Mouse (Mus musculus) limb, embryonic 14.5 days (tissue): ENCODE data around the gene Tmco5b. TPM values are rescaled to one million over a fixed set of nuclear protein-coding genes. Genes with fewer than 3 reads are reported as not detected.

Experiments
- ATAC-seq: fragments of 200-750 bp; cut with Nextera tagmentation; 2 replicates; pipeline ENCODE4 v1.8.0; 2017; ENCODE audit warnings: low read depth, moderate number of reproducible peaks, moderate TSS enrichment; ENCODE audit not compliant: low FRiP score
- DNase-seq: peaks from one replicate; pipeline ENCODE4 v3.0.0-alpha.2; 2015; ENCODE audit warnings: low spot score
- H3K27ac ChIP-seq: fragments of 300-500 bp; sonication (generic); replicated peaks from 2 replicates; pipeline ENCODE4 v1.5.1; 2014; ENCODE audit warnings: low read depth, mild to moderate bottlenecking, low read length, moderate library complexity, mixed read lengths
- H3K27me3 ChIP-seq: fragments of 300-500 bp; sonication (generic); 2 replicates; pipeline ENCODE4 v1.6.1; 2014; ENCODE audit warnings: low read length, mixed read lengths; ENCODE audit not compliant: control insufficient read depth, insufficient read depth
- H3K36me3 ChIP-seq: fragments of 300-500 bp; sonication (generic); 2 replicates; pipeline ENCODE4 v1.6.1; 2014; ENCODE audit warnings: mild to moderate bottlenecking, low read length, moderate library complexity, mixed read lengths; ENCODE audit not compliant: control insufficient read depth, insufficient read depth
- H3K4me1 ChIP-seq: fragments of 300-500 bp; sonication (generic); 2 replicates; pipeline ENCODE4 v1.6.1; 2014; ENCODE audit warnings: antibody characterized with exemption, low read length, mixed read lengths; ENCODE audit not compliant: control insufficient read depth, insufficient read depth
- H3K4me2 ChIP-seq: fragments of 300-500 bp; sonication (generic); replicated peaks from 2 replicates; pipeline ENCODE4 v1.6.1; 2014; ENCODE audit warnings: low read depth, mild to moderate bottlenecking, low read length, moderate library complexity; ENCODE audit not compliant: severe bottlenecking
- H3K4me3 ChIP-seq: fragments of 300-500 bp; sonication (generic); replicated peaks from 2 replicates; pipeline ENCODE4 v1.5.1; 2014; ENCODE audit warnings: low read length
- H3K9ac ChIP-seq: fragments of 300-500 bp; sonication (generic); 2 replicates; pipeline ENCODE4 v1.6.1; 2014; ENCODE audit warnings: mild to moderate bottlenecking, low read depth, low read length, moderate library complexity; ENCODE audit not compliant: severe bottlenecking
- H3K9me3 ChIP-seq: fragments of 300-500 bp; sonication (generic); 2 replicates; pipeline ENCODE4 v1.6.1; 2016; ENCODE audit warnings: low read length; ENCODE audit not compliant: control insufficient read depth
- POLR2A ChIP-seq: fragments of 200-500 bp; IDR thresholded peaks from 2 replicates; pipeline ENCODE4 v1.8.0; 2012; ENCODE audit warnings: inconsistent platforms, mild to moderate bottlenecking, moderate library complexity, borderline replicate concordance; ENCODE audit not compliant: insufficient read depth, insufficient read length; ENCODE audit errors: extremely low read depth
- WGBS: fragments of 180-500 bp; shearing (Covaris S2); extraction: QIAGEN DNeasy Blood & Tissue Kit; methylation state at CpG from one replicate; pipeline ENCODE4 v1.1.7; 2014; 5-methylcytosine and 5-hydroxymethylcytosine counted together
- polyA plus RNA-seq, 2 experiments: library from polyadenylated mRNA; depleted of rRNA in 1 of 2; stranded (reverse) in 1 of 2; unstranded in 1 of 2; fragments of >200 nt; fragmentation: Nextera tagmentation in 1 of 2; extraction: Ambion mirVana in 1 of 2; gene quantifications; 2 replicates each; pipeline versions ENCODE4 v1.2.1 to v1.2.3; 2012 to 2014

Tmco5b gene
- polyA plus RNA-seq (2012; rRNA removed) (not detected in 2 replicates), polyA plus RNA-seq (2014; fragmentation: Nextera tagmentation; extraction: Ambion mirVana) (not detected in 2 replicates)

DNA sequence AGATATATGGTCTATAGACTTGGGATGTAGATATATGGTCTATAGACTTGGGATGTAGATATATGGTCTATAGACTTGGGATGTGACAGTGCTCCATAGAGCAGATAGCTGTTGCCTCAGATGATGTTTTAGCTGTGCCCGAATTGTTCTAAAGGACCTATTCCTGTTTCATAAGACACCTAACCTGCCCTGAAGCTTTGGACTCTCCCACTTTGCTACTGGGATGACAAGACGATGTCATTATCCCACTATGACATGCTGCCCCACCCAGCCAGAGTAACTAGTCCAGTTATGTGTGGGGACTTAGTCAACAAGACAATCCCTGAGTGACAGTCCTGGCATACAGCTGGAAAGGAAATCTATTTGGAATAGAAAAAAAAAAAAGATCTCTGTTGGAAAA is at the start of gene Tmco5b:
Gene Tmco5b, plus strand, starts transcription at position 301 of the 400 bp plus-strand sequence.
- H3K9me3 ChIP-seq = no peaks in the 10 kb centered on the region
- no peak for TF ChIP-seq POLR2A
- ATAC-seq (no peak), DNase-seq (no peak)
- no peak within 1 kb of the TSS for H3K27ac ChIP-seq
- no peak within 1 kb of the TSS for H3K9ac ChIP-seq
- H3K27me3 ChIP-seq = no peaks in the 10 kb centered on the region
- H3K36me3 ChIP-seq = no peaks in the 10 kb centered on the region
- H3K4me2 ChIP-seq = no peak within 1 kb of the TSS
- no peak within 1 kb of the TSS for H3K4me3 ChIP-seq
- 88% methylated on average over 2 of the region's 2 CpGs for WGBS
- H3K4me1 ChIP-seq = no peaks in the 10 kb centered on the region

DNA sequence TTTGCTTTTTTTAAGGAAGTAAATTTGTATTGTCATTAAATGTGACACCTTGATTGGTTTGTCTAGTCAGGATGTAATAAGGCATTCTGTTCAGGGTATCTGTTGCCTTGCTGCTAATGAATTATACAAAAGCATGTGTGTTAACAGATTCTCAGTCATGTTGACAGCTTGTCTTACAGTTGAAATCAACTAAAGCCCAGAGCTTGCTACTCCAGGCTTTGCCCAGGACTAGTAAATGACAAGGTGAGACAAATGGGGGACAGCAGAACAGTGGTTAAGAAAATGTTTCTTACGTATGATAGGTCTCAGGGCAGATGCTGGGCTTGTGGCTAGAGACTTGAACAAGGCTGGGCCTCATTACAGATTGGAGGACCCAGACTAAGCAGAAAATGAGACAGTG is 48.5 kb upstream of the Tmco5b start:
- H3K27ac ChIP-seq = no peak overlapping the region
- no peaks in the 10 kb centered on the region for H3K27me3 ChIP-seq
- H3K36me3 ChIP-seq = no peaks in the 10 kb centered on the region
- H3K9me3 ChIP-seq = no peaks in the 10 kb centered on the region
- no peak for TF ChIP-seq POLR2A
- H3K4me1 ChIP-seq = no peaks in the 10 kb centered on the region
- 67% methylated on average over 1 of the region's 1 CpGs for WGBS
- H3K9ac ChIP-seq = no peak overlapping the region
- DNase-seq (no peak), ATAC-seq (no peak)
- no peak overlapping the region for H3K4me3 ChIP-seq
- H3K4me2 ChIP-seq = no peak overlapping the region

DNA sequence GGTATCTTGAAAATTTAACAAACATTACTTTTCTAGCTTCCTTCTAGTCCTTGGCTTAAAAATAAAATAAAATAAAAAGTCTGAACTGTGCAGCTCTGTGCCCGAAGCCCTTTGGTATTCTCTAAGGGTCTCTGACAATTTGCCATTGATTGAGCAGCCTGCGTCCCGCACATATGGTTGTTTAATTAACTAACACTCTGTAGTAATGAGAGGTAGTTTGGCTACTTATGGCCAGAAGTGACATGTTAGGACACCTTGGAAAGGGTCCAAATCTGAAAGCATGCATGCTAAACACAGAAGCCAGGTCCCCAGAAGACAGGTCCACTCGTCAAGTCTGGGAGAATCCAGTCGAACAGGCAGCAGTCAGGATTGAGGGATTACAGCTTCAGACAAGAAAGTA is 46.7 kb upstream of the Tmco5b start:
- TF ChIP-seq POLR2A = no peak
- no peak for DNase-seq
- Histone ChIP-seq H3K27me3 (no peaks in the 10 kb centered on the region), H3K4me1 (no peaks in the 10 kb centered on the region), H3K4me3 (no peak overlapping the region), H3K9me3 (no peaks in the 10 kb centered on the region), H3K9ac (no peak overlapping the region), H3K27ac (no peak overlapping the region), H3K4me2 (no peak overlapping the region), H3K36me3 (no peaks in the 10 kb centered on the region)
- WGBS = 26% methylated on average over 5 of the region's 5 CpGs
- ATAC-seq = no peak

GRCm38 (mm10) chr2:113302349-113303239 is 17.1 kb downstream of the Tmco5b start:
- Histone ChIP-seq H3K27ac (no peak overlapping the region), H3K4me1 (no peaks in the 10 kb centered on the region), H3K4me3 (no peak overlapping the region), H3K4me2 (no peak overlapping the region), H3K9me3 (no peaks in the 10 kb centered on the region), H3K36me3 (no peaks in the 10 kb centered on the region), H3K27me3 (no peaks in the 10 kb centered on the region), H3K9ac (no peak overlapping the region)
- no peak for TF ChIP-seq POLR2A
- WGBS = 40% methylated on average over 18 of the region's 18 CpGs
- ATAC-seq = no peak
- peak; percentile 61 for DNase-seq

DNA sequence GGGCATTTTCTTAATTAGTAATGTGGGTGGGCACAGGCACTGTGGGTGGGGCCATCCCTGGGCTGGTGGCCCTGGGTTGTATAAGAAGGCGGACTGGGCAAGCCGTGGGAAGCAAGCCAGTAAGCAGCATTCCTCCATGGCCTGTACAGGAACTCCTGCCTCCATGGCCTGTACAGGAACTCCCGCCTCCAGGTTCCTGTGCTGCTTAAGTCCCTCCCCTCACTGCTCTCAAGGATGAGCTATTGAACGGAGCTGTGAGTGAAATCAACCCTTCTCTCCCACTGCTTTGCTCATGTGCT is 17.7 kb downstream of the Tmco5b start:
- TF ChIP-seq POLR2A = no peak
- Histone ChIP-seq H3K4me3 (no peak overlapping the region), H3K36me3 (no peaks in the 10 kb centered on the region), H3K9me3 (no peaks in the 10 kb centered on the region), H3K4me2 (no peak overlapping the region), H3K27ac (no peak overlapping the region), H3K4me1 (no peaks in the 10 kb centered on the region), H3K9ac (no peak overlapping the region), H3K27me3 (no peaks in the 10 kb centered on the region)
- no peak for ATAC-seq
- no peak for DNase-seq
- 68% methylated on average over 4 of the region's 4 CpGs for whole genome bisulfite sequencing

DNA sequence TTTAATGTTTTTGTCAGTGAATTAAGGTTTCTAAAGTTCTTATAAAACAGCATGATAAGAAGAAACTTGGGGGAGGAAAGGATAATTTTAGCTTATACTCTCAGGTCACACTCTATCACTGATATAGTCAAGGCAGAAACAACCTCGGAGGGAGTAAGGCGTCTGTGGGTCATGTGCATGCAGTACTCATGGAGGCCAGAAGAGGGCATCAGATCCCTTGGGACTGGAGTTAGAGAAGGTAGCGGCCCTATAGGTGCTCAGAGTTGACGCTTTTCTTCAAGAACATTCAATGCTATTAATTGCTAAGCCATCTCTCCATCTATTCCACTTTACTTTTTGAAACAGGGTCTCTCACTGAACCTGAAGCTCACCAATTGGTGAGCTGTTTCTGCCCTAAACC is 19.8 kb downstream of the Tmco5b start:
- Histone ChIP-seq H3K4me3 (no peak overlapping the region), H3K9ac (no peak overlapping the region), H3K9me3 (no peaks in the 10 kb centered on the region), H3K36me3 (no peaks in the 10 kb centered on the region), H3K27me3 (no peaks in the 10 kb centered on the region), H3K4me2 (no peak overlapping the region), H3K27ac (no peak overlapping the region), H3K4me1 (no peaks in the 10 kb centered on the region)
- no peak for ATAC-seq
- TF ChIP-seq POLR2A = no peak
- peak; percentile 11 for DNase-seq
- 12% methylated on average over 4 of the region's 4 CpGs for WGBS
